Mouse (Mus musculus) neutrophil, adult 65 days (primary cell): ENCODE data around the gene Rims3. TPM values are rescaled to one million over a fixed set of nuclear protein-coding genes. Genes with fewer than 3 reads are reported as not detected.

Source experiments
- total RNA-seq: library from RNA; stranded (reverse); gene quantifications from 2 replicates; pipeline ENCODE4 v1.2.4, GENCODE M21; 2023

Gene Rims3
- total RNA-seq, result 0.13 TPM in 1 of 2 replicates, not detected in the other

DNA sequence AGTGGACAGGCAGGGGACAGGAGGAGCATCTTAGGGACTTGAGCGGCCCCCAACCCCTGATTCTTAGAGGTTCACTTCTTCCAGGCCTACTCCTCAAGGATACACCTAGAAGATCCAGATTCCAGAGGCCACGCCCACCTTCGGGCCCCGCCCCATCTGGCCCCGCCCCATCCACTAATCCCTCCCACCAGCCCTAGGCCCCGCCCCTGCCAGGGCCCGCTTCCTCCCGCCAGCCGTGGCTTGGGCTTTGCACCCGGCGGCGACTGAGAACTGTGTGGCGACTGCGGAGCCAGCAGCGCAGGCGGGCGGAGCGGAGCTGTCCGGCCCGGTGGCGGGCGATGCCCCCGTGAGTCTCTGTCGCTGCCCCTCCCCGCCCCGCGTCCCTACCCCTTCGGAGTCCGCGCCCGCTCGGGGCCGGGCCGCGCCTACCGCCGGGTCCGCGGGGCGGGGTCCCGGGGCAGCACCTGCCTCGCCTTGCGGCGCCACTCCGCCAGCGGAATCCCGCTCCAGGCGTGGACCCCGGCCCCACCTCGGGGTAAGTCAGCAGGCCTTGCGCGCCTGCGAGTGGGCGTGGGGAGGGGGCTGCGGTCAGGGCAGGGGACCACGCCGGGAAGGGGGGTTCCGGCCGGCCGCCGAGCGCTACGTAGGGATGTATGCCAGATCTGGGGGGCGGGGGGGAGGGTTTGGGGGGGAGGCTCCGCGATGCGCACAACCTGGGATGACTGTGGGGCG, at the start of gene Rims3:
TSS of gene Rims3 (plus strand) at position 229 of the 732 bp plus-strand sequence.

DNA sequence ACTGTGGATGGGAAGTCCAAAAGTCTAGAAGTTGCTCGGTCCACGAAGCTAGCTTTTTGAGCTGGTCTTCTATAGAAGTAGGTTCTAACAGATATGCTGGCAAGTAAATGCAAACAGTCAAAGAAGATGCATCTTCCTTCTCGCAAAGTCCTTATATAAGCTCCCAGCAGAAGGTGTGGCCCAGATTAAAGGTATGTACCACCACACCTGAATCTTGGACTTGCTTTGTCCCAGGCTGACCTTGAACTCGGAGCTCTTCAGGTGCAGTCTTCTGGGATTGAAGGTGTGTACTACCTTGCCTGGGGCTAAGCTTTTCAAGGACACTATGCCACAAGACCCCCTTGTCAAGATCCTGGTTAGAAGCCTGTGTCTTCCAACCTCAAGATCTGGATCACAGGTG, 23.1 kb upstream of the Rims3 start, which contains the start of gene Nfyc:
TSS of gene Nfyc (minus strand) at position 101 of the 400 bp plus-strand sequence.

DNA sequence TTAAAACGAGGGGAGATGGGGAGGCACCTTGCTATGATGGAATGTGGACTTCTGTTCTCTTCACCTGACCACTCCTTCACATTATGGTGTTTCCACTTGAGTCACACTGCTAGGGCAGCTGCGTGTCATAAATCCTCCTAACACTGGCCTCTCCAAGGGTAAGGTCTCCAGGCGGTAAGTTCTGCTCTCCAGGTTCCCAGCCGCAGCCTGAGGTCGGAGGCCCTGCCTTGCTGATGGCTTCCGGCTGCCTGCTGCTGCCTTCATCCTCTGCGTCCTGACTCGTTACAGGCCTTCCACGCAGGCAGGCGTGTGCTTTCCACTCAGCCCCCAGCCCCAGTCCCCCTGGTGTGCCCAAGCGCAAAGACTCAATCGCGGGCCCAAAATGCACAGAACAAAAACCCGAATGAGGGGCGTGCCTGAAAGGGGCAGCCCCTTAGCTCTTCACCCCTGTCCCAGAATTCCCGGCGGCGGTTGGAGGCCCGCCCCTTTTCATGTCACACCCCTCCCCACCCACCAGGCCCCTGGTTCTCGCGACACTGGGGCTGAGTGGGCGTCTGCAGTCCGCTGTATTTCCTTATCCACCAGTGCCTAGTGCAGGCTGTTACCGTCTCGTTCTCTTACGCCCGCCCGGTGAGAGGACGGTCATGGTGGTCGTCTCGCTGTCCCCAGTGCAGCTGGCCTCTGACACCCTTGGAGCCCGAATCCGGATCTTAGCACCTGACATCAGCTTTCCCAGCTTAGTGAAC, 70.1 kb downstream of the Rims3 start, which contains the start of gene Exo5:
TSS of gene Exo5 (minus strand) at position 464 of the 746 bp plus-strand sequence.

Other genes starting within 250 kb of the Rims3 start
- 1.1 and 1.4 TPM in 2 replicates for gene Cited4, start 188.2 kb upstream of the Rims3 start, total RNA-seq
- gene Kcnq4, start 106.2 kb upstream of the Rims3 start, total RNA-seq, result not detected in 2 replicates
- gene Nfyc, start 23.2 kb upstream of the Rims3 start, total RNA-seq, result 39.5 and 44.5 TPM in 2 replicates
- 3.9 and 5.6 TPM in 2 replicates for gene Exo5, start 70.2 kb downstream of the Rims3 start, total RNA-seq
- gene Zfp69, start 96.9 kb downstream of the Rims3 start, total RNA-seq, result 2.0 and 5.1 TPM in 2 replicates
- 206 and 219 TPM in 2 replicates for gene Smap2, start 162.4 kb downstream of the Rims3 start, total RNA-seq
- gene Col9a2, start 184.6 kb downstream of the Rims3 start, total RNA-seq, result not detected in 2 replicates
- gene Zmpste24, start 243.4 kb downstream of the Rims3 start, total RNA-seq, result 115 and 127 TPM in 2 replicates